Mouse (Mus musculus): ENCODE measurements around the gene B4galt4. TPM values are rescaled to one million over a fixed set of nuclear protein-coding genes. Genes with fewer than 3 reads are reported as not detected.
A peak's percentile ranks its signal among the peaks of the same experiment; 100 is the strongest.
"Not testable (repeated sequence)": the region's sequence is repeated elsewhere in the genome, so short reads cannot be mapped to it uniquely, and the experiment has no call there.

B4galt4 gene
- polyA plus RNA-seq, 1 experiment from 2014 or later: 29.5 TPM

GRCm38 (mm10) chr16:38789966-38790365 lies 47.9 kb downstream of the B4galt4 start:
- H3K27ac ChIP-seq (ENCODE audit: low read depth, low read length): no peak overlapping the region
- no peaks in the 10 kb centered on the region for H3K36me3 ChIP-seq (ENCODE audit: control insufficient read depth, insufficient read depth, low read length)
- no peak overlapping the region for H3K4me3 ChIP-seq (ENCODE audit: low read depth, low read length)
- 89% methylated on average over 3 of the region's 3 CpGs for WGBS
- no peak for DNase-seq (ENCODE audit: low spot score)
- ATAC-seq: no peak
- no peak overlapping the region for H3K4me2 ChIP-seq (ENCODE audit: low read length)
- no peaks in the 10 kb centered on the region for H3K9me3 ChIP-seq (replicated peaks; ENCODE audit: control insufficient read depth, low read length)
- H3K9ac ChIP-seq (ENCODE audit: low read length): no peak overlapping the region
- no peaks in the 10 kb centered on the region for H3K4me1 ChIP-seq (ENCODE audit: control insufficient read depth, insufficient read depth, low read length)
- no peaks in the 10 kb centered on the region for H3K27me3 ChIP-seq (replicated peaks; ENCODE audit: control insufficient read depth, insufficient read depth, low read length)

- no peaks in the 10 kb centered on the region for H3K36me3 ChIP-seq (ENCODE audit: control insufficient read depth, insufficient read depth, low read length)
- no peak overlapping the region for H3K4me2 ChIP-seq (ENCODE audit: low read length)
- H3K9ac ChIP-seq (ENCODE audit: low read length): no peak overlapping the region
- no peaks in the 10 kb centered on the region for H3K9me3 ChIP-seq (replicated peaks; ENCODE audit: control insufficient read depth, low read length)
- H3K27me3 ChIP-seq (replicated peaks; ENCODE audit: control insufficient read depth, insufficient read depth, low read length): no peaks in the 10 kb centered on the region
- DNase-seq (ENCODE audit: low spot score) (no peak), ATAC-seq (no peak)
- no peak overlapping the region for H3K4me3 ChIP-seq (ENCODE audit: low read depth, low read length)
- WGBS: 86% methylated on average over 6 of the region's 6 CpGs
- no peaks in the 10 kb centered on the region for H3K4me1 ChIP-seq (ENCODE audit: control insufficient read depth, insufficient read depth, low read length)
- no peak overlapping the region for H3K27ac ChIP-seq (ENCODE audit: low read depth, low read length)
Observed at GRCm38 (mm10) chr16:38793120-38793519, 51.1 kb downstream of the B4galt4 start.

DNA sequence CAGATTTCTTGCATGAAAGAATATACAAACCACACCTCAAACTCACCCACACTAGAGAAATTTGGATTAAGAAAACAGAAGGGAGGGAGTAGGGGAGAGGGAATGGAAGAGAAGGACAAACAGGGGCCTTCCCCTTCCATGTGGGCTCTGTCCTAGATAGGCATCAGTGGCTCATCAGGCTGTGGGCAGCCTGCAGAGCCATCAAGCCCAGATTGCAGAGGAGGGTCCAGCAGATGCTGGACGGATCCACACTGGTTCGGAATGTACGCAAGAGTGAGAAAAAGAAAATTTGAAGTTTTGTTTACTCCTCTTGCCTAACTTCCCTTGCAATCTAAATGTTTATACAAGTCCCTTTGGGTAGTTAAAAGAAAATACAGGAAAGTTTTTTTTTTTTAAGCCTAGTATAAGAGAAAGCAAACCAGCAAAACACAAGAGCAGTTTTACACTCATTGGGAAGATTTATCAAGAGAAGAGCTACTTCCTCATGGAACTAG lies 56.9 kb downstream of the B4galt4 start:
- H3K9ac ChIP-seq (ENCODE audit: low read length): no peak overlapping the region
- H3K27me3 ChIP-seq (replicated peaks; ENCODE audit: control insufficient read depth, insufficient read depth, low read length): no peaks in the 10 kb centered on the region
- no peak overlapping the region for H3K4me2 ChIP-seq (ENCODE audit: low read length)
- H3K36me3 ChIP-seq (ENCODE audit: control insufficient read depth, insufficient read depth, low read length): no peaks in the 10 kb centered on the region
- H3K4me1 ChIP-seq (ENCODE audit: control insufficient read depth, insufficient read depth, low read length): no peaks in the 10 kb centered on the region
- no peak overlapping the region for H3K27ac ChIP-seq (ENCODE audit: low read depth, low read length)
- 84% methylated on average over 3 of the region's 3 CpGs for WGBS
- DNase-seq (ENCODE audit: low spot score) (no peak), ATAC-seq (no peak)
- no peak overlapping the region for H3K4me3 ChIP-seq (ENCODE audit: low read depth, low read length)
- H3K9me3 ChIP-seq (replicated peaks; ENCODE audit: control insufficient read depth, low read length): no peaks in the 10 kb centered on the region

- no peaks in the 10 kb centered on the region for H3K9me3 ChIP-seq (replicated peaks; ENCODE audit: control insufficient read depth, low read length)
- DNase-seq (ENCODE audit: low spot score) (no peak), ATAC-seq (no peak)
- no peaks in the 10 kb centered on the region for H3K36me3 ChIP-seq (ENCODE audit: control insufficient read depth, insufficient read depth, low read length)
- no peak within 1 kb of the TSS for H3K4me2 ChIP-seq (ENCODE audit: low read length)
- H3K27me3 ChIP-seq (replicated peaks; ENCODE audit: control insufficient read depth, insufficient read depth, low read length): no peaks in the 10 kb centered on the region
- no peak within 1 kb of the TSS for H3K4me3 ChIP-seq (ENCODE audit: low read depth, low read length)
- H3K9ac ChIP-seq (ENCODE audit: low read length): no peak within 1 kb of the TSS
- 50% methylated on average over 10 of the region's 10 CpGs for WGBS
- H3K27ac ChIP-seq (ENCODE audit: low read depth, low read length): no peak within 1 kb of the TSS
- H3K4me1 ChIP-seq (ENCODE audit: control insufficient read depth, insufficient read depth, low read length): no peaks in the 10 kb centered on the region
Observed at GRCm38 (mm10) chr16:38800091-38800490, 58.0 kb downstream of the B4galt4 start, which contains the start of gene Upk1b. Upk1b (minus strand) TSS chr16:38800328.

- H3K27ac ChIP-seq (ENCODE audit: low read depth, low read length); H3K4me1 ChIP-seq (ENCODE audit: control insufficient read depth, insufficient read depth, low read length); H3K36me3 ChIP-seq (ENCODE audit: control insufficient read depth, insufficient read depth, low read length); H3K4me2 ChIP-seq (ENCODE audit: low read length); DNase-seq (ENCODE audit: low spot score); ATAC-seq; H3K4me3 ChIP-seq (ENCODE audit: low read depth, low read length); H3K9ac ChIP-seq (ENCODE audit: low read length); H3K27me3 ChIP-seq (replicated peaks; ENCODE audit: control insufficient read depth, insufficient read depth, low read length); H3K9me3 ChIP-seq (replicated peaks; ENCODE audit: control insufficient read depth, low read length): not testable (repeated sequence)
- WGBS: 90% methylated on average over 5 of the region's 5 CpGs
Observed at GRCm38 (mm10) chr16:38807796-38808195, 65.7 kb downstream of the B4galt4 start.

DNA sequence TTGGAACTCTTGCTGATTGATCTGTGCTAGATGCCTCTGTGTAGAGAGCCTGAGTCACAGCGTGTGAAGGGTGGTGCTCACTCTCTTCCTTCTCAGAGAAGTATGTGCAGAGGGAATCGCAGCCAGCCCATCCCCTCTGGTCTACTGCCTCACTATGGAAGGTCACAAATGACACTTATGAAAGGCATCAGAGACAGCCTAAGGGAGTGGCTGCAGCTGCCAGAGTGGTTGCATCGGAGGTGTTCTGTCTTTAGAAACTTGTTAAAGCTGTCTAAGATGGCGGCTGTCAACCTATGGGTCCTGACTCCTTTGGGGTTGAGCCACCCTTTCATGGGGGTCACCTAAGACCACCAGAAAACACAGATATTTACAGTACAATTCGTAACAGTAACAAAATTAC lies 68.1 kb downstream of the B4galt4 start:
- Histone ChIP-seq H3K36me3 (ENCODE audit: control insufficient read depth, insufficient read depth, low read length) (no peaks in the 10 kb centered on the region), H3K9ac (ENCODE audit: low read length) (no peak overlapping the region), H3K9me3 (replicated peaks; ENCODE audit: control insufficient read depth, low read length) (no peaks in the 10 kb centered on the region), H3K27ac (ENCODE audit: low read depth, low read length) (no peak overlapping the region), H3K4me1 (ENCODE audit: control insufficient read depth, insufficient read depth, low read length) (no peaks in the 10 kb centered on the region), H3K4me3 (ENCODE audit: low read depth, low read length) (no peak overlapping the region), H3K4me2 (ENCODE audit: low read length) (no peak overlapping the region), H3K27me3 (replicated peaks; ENCODE audit: control insufficient read depth, insufficient read depth, low read length) (no peaks in the 10 kb centered on the region)
- WGBS: 87% methylated on average over 5 of the region's 5 CpGs
- ATAC-seq (no peak), DNase-seq (ENCODE audit: low spot score) (no peak)

DNA sequence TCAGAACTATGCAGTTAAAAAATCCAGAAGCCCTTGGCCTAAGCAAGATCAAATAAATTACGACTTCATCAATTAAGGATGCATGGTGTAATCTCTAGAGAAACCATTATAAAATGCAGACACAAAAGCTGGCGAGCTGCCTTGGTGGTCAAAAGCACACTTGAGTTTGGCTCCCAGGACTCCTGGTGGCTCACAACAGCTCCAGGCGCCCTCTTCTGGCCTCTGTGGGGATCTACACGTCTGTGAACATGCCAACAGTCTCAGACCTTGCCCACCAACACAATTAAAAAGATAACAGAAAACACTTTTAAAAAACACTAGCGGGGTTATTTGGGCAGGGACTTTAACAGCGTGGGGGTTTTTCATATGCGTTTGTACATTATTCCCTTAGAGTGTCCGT lies 70.5 kb downstream of the B4galt4 start:
- H3K4me2 ChIP-seq (ENCODE audit: low read length): no peak overlapping the region
- DNase-seq (ENCODE audit: low spot score) (peak; percentile 81), ATAC-seq (no peak)
- H3K27me3 ChIP-seq (replicated peaks; ENCODE audit: control insufficient read depth, insufficient read depth, low read length): no peaks in the 10 kb centered on the region
- H3K27ac ChIP-seq (ENCODE audit: low read depth, low read length): no peak overlapping the region
- H3K36me3 ChIP-seq (ENCODE audit: control insufficient read depth, insufficient read depth, low read length): no peaks in the 10 kb centered on the region
- H3K9me3 ChIP-seq (replicated peaks; ENCODE audit: control insufficient read depth, low read length): no peaks in the 10 kb centered on the region
- WGBS: 25% methylated on average over 8 of the region's 8 CpGs
- H3K4me1 ChIP-seq (ENCODE audit: control insufficient read depth, insufficient read depth, low read length): 0 out of 2 replicates have a peak, but pooled peaks cover 5% of the 10 kb centered on the region
- H3K4me3 ChIP-seq (ENCODE audit: low read depth, low read length): no peak overlapping the region
- H3K9ac ChIP-seq (ENCODE audit: low read length): no peak overlapping the region

Other genes with a start within 250 kb of the B4galt4 start
- 26.4 and 28.4 TPM in 2 replicates for gene Timmdc1, start 219.6 kb upstream of the B4galt4 start, polyA plus RNA-seq (2014; fragmentation: Nextera tagmentation; extraction: Ambion mirVana)
- gene Poglut1, start 192.0 kb upstream of the B4galt4 start, polyA plus RNA-seq (2014; fragmentation: Nextera tagmentation; extraction: Ambion mirVana): 67.2 and 69.5 TPM in 2 replicates
- 41.6 and 42.6 TPM in 2 replicates for gene Tmem39a, start 183.6 kb upstream of the B4galt4 start, polyA plus RNA-seq (2014; fragmentation: Nextera tagmentation; extraction: Ambion mirVana)
- 2.5 and 3.6 TPM in 2 replicates for gene Arhgap31, start 29.0 kb upstream of the B4galt4 start, polyA plus RNA-seq (2014; fragmentation: Nextera tagmentation; extraction: Ambion mirVana)
- gene Upk1b, start 58.1 kb downstream of the B4galt4 start, polyA plus RNA-seq (2014; fragmentation: Nextera tagmentation; extraction: Ambion mirVana): 0.22 TPM in 1 of 2 replicates, not detected in the other
- not detected in 2 replicates for gene 4930435E12Rik, start 86.5 kb downstream of the B4galt4 start, polyA plus RNA-seq (2014; fragmentation: Nextera tagmentation; extraction: Ambion mirVana)
- gene Igsf11, start 150.4 kb downstream of the B4galt4 start, polyA plus RNA-seq (2014; fragmentation: Nextera tagmentation; extraction: Ambion mirVana): 1.7 and 2.0 TPM in 2 replicates